Mouse (Mus musculus): ENCODE measurements around the gene Trim71. TPM values are rescaled to one million over a fixed set of nuclear protein-coding genes. Genes with fewer than 3 reads are reported as not detected.

Gene Trim71
- total RNA-seq, 1 experiment from 2014 or later = not detected

DNA sequence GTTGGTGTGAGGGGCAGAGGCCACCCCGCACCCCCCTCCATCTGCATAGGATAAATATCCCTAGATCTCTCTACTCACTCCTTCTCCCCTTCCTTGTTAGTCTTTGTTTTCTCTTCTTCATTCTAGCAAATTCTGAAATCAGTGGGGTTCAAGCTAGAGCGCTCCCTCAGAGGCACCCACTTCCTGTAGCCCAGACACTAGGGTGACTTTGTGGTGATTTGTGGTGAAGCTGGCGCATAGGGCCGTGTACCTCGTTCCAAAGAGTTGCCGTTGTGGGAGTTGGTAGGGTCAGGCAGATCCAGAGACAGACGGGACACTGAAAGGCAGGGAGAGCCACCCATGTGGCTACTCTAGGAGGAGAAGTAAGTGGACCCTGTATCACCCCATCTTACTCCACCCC, 101.6 kb downstream of the Trim71 start:
- ATAC-seq (replicated peaks in 1 of 2; ENCODE audit: insufficient read depth in 1 of 2, low FRiP score in 2 of 2, low TSS enrichment in 1 of 2, low read depth in 1 of 2, poor library complexity in 2 of 2, severe bottlenecking in 2 of 2) = no peak

DNA sequence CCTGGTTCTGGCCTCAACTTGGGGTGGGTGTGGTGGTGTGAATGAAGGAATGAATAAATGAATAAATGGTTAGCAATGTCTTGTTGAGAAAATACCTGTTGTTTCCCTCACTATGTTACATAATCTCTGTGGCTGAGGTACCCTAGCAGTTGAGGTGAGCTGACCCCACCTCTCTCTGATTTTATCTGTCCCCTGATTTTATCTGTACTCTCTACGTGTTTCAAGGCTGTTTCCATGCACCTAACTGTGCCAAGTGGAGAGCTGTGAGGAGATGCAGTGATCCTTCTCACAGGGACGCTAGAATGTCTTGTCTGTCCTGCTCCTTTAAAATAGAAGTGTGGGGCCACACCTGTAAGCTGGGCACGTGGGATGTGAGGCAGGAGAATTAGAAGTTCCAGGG, 105.7 kb downstream of the Trim71 start:
- no peak for ATAC-seq (replicated peaks in 1 of 2; ENCODE audit: insufficient read depth in 1 of 2, low FRiP score in 2 of 2, low TSS enrichment in 1 of 2, low read depth in 1 of 2, poor library complexity in 2 of 2, severe bottlenecking in 2 of 2)

Other genes with a start within 250 kb of the Trim71 start
- gene Bcl2a1c, start 234.2 kb downstream of the Trim71 start, total RNA-seq (2017) = not detected in 2 replicates
- gene Crtap, start 173.7 kb downstream of the Trim71 start, total RNA-seq (2017) = 21.4 and 36.7 TPM in 2 replicates
- 32.0 and 37.4 TPM in 2 replicates for gene Glb1, start 163.3 kb downstream of the Trim71 start, total RNA-seq (2017)
- 6.9 and 8.0 TPM in 2 replicates for gene Tmppe, start 163.3 kb downstream of the Trim71 start, total RNA-seq (2017)
- not detected in 2 replicates for gene Ccr4, start 59.5 kb downstream of the Trim71 start, total RNA-seq (2017)
- gene C130032M10Rik, start 48.7 kb downstream of the Trim71 start, total RNA-seq (2017) = not detected in 2 replicates
- 45.1 and 51.3 TPM in 2 replicates for gene Cnot10, start 75.8 kb upstream of the Trim71 start, total RNA-seq (2017)
- 48.2 and 62.9 TPM in 2 replicates for gene Dync1li1, start 124.4 kb upstream of the Trim71 start, total RNA-seq (2017)
- gene Cmtm6, start 166.7 kb upstream of the Trim71 start, total RNA-seq (2017) = 66.4 and 85.0 TPM in 2 replicates
- 461 and 641 TPM in 2 replicates for gene Cmtm7, start 217.5 kb upstream of the Trim71 start, total RNA-seq (2017)

Measured in hematopoietic stem cell, adult 5-6 weeks (primary cell).